Mouse (Mus musculus): Measurements from ENCODE around the gene Cers2.
"Not testable (repeated sequence)": the region's sequence is repeated elsewhere in the genome, so short reads cannot be mapped to it uniquely, and the experiment has no call there.

DNA sequence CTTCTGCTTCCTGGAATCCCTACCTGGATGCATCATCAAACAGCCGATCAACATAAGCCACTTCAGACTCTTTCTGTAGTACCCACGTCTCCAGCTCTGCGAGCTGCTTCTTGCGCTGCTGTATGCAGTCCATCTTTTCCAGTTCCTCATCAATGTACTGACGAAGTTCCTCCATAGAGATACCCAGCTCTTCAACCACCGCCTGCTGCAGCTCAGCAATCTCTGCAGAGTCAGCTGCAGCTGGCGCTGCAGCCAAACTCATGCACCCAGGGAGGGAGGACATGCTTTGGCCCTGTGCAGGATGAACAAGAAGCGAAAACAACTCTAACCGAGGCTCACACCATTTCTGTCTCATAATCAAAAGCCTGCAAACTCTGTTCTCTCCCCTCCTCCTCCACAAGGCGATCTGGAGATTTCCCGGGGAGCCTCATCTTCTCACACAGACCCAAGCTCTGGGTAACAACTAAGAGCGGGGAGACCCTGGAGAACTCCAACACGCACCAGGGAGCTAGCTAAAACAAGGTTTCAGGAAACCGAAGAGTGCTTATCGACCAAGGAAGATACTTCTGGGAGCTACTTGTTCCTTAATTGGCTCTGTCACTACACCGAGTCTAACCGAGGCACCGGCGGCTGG lies 41.4 kb downstream of the Cers2 start:
- not testable (repeated sequence) for TF ChIP-seq POLR2A (IDR thresholded peaks at IDR 0.05; ENCODE audit: borderline replicate concordance, extremely low read depth, insufficient read depth, insufficient read length, poor library complexity, severe bottlenecking); CTCF (IDR thresholded peaks at IDR 0.05; ENCODE audit: borderline replicate concordance, extremely low read depth, insufficient read depth, insufficient read length)
